Mouse (Mus musculus): ENCODE measurements around the gene Morn5.

GRCm38 (mm10) chr2:36034898-36035297 lies 14.4 kb upstream of the Morn5 start:
- TF ChIP-seq CTCF (IDR thresholded peaks at IDR 0.05; ENCODE audit: control insufficient read depth, insufficient read depth, insufficient read length): no peak
- no peak for TF ChIP-seq FOSL1 (IDR thresholded peaks at IDR 0.05; ENCODE audit: insufficient read depth, low read length, poor library complexity, severe bottlenecking)
- no peak for TF ChIP-seq USF1 (IDR thresholded peaks at IDR 0.05; ENCODE audit: low read depth)
- no peak for TF ChIP-seq MAX (IDR thresholded peaks at IDR 0.05)
- TF ChIP-seq MYOG (IDR thresholded peaks at IDR 0.05; ENCODE audit: control insufficient read depth, extremely low read depth, insufficient read length): no peak

Measured in C2C12 (cell line).